Mouse (Mus musculus) intestine, embryonic 16.5 days (tissue): ENCODE data around the gene Nkain2. TPM values are rescaled to one million over a fixed set of nuclear protein-coding genes. Genes with fewer than 3 reads are reported as not detected.
A peak's percentile ranks its signal among the peaks of the same experiment; 100 is the strongest.

Source experiments
- ATAC-seq: fragments of 200-750 bp; cut with Nextera tagmentation; 2 replicates; pipeline ENCODE4 v1.8.0; 2017; ENCODE audit warnings: moderate TSS enrichment, moderate library complexity
- H3K27ac ChIP-seq: fragments of 300-500 bp; sonication (generic); 2 replicates; pipeline ENCODE4 v1.5.1; 2014; ENCODE audit warnings: mild to moderate bottlenecking, low read length
- H3K27me3 ChIP-seq: fragments of 300-500 bp; sonication (generic); replicated peaks from 2 replicates; pipeline ENCODE4 v1.6.1; 2014; ENCODE audit warnings: low read length, control low read depth, mixed read lengths; ENCODE audit not compliant: control insufficient read depth, insufficient read depth
- H3K36me3 ChIP-seq: fragments of 300-500 bp; sonication (generic); 2 replicates; pipeline ENCODE4 v1.6.1; 2014; ENCODE audit warnings: low read length, control low read depth; ENCODE audit not compliant: control insufficient read depth, insufficient read depth
- H3K4me1 ChIP-seq: fragments of 300-500 bp; sonication (generic); 2 replicates; pipeline ENCODE4 v1.6.1; 2014; ENCODE audit warnings: low read length, control low read depth, mixed read lengths; ENCODE audit not compliant: control insufficient read depth, insufficient read depth
- H3K4me2 ChIP-seq: fragments of 300-500 bp; sonication (generic); 2 replicates; pipeline ENCODE4 v1.6.1; 2014; ENCODE audit warnings: low read depth, low read length, control low read depth
- H3K4me3 ChIP-seq: fragments of 300-500 bp; sonication (generic); 2 replicates; pipeline ENCODE4 v1.5.1; 2014; ENCODE audit warnings: mild to moderate bottlenecking, low read length
- H3K9ac ChIP-seq: fragments of 300-500 bp; sonication (generic); 2 replicates; pipeline ENCODE4 v1.6.1; 2014; ENCODE audit warnings: low read depth, low read length
- H3K9me3 ChIP-seq: fragments of 300-500 bp; sonication (generic); 2 replicates; pipeline ENCODE4 v1.6.1; 2016; ENCODE audit warnings: low read length, control low read depth; ENCODE audit not compliant: control insufficient read depth
- WGBS: fragments of 180-500 bp; shearing (Covaris S2); extraction: QIAGEN DNeasy Blood & Tissue Kit; methylation state at CpG from one replicate; pipeline ENCODE4 v1.1.7; 2014; 5-methylcytosine and 5-hydroxymethylcytosine counted together
- polyA plus RNA-seq: library from polyadenylated mRNA; unstranded; fragments of >200 nt; fragmentation: Nextera tagmentation; extraction: Ambion mirVana; gene quantifications from 2 replicates; pipeline ENCODE4 v1.2.1, GENCODE M21; 2015

The Nkain2 gene
- polyA plus RNA-seq, result 0.28 and 0.61 TPM in 2 replicates

DNA sequence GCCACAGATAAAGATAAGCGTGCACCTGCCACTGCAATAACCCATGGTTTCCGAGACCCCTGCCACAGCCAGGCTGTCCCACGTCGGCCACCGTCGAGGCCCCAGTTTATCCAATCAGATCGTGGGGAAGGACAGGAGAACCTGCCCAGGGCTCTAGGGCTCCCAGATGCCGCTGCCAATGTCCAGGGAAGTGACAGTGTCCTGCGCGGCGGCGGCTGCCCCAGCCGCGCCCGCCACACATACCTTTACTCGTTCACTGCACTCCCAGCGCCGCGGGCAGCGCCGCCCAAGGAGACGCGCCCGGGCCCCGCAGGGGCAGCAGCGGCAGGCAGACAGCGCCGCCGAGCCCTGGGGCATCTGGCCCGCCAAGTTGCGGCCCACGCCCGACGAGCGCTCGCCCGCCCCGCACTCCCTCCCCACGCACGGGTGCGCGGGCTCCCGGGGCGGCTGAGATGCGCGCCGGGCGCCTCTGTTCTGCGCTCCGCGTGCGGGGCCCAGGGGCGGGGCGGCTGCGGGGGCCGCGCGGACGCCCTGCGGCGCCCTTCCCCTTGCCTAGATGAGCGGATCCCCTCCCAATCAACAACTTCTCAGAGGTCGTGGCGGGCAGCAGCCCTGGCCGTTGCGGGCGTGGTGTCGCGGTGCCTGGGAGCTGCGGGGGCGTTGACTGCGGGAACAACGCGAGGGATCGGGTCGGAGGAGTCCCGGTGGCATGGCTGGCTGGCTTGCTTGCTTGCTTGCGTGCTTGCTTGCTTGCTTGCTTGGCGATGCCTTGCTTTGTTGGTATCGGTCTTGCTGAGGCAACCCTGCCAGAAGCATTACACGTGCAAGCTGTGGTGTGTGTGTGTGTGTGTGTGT is at the start of gene Nkain2:
Gene Nkain2 (minus strand): TSS at position 811 of the 855 bp plus-strand sequence.
- under 1% methylated on average over 60 of the region's 81 CpGs for WGBS
- ATAC-seq, result peak; percentile 85

GRCm38 (mm10) chr10:32939853-32940252 is 49.6 kb upstream of the Nkain2 start:
- Histone ChIP-seq H3K4me3 (no peak overlapping the region), H3K4me2 (no peak overlapping the region), H3K9me3 (no peaks in the 10 kb centered on the region), H3K4me1 (no peaks in the 10 kb centered on the region), H3K9ac (no peak overlapping the region), H3K27ac (no peak overlapping the region), H3K36me3 (no peaks in the 10 kb centered on the region), H3K27me3 (no peaks in the 10 kb centered on the region)
- no peak for ATAC-seq
- 81% methylated on average over 3 of the region's 3 CpGs for WGBS

More for the DNA sequence above, at the start of gene Nkain2:
- peak within 1 kb of the TSS; percentile 70 for H3K4me3 ChIP-seq
- H3K4me1 ChIP-seq, result no peaks in the 10 kb centered on the region
- H3K9me3 ChIP-seq, result no peaks in the 10 kb centered on the region
- peak within 1 kb of the TSS; percentile 98 for H3K4me2 ChIP-seq
- no peaks in the 10 kb centered on the region for H3K36me3 ChIP-seq
- H3K27me3 ChIP-seq, result no peaks in the 10 kb centered on the region
- H3K27ac ChIP-seq, result no peak within 1 kb of the TSS
- peak within 1 kb of the TSS; percentile 69 for H3K9ac ChIP-seq

GRCm38 (mm10) chr10:32895093-32895492 is 4.8 kb upstream of the Nkain2 start:
- no peak for ATAC-seq
- H3K4me2 ChIP-seq, result no peak overlapping the region
- H3K27me3 ChIP-seq, result no peaks in the 10 kb centered on the region
- H3K4me3 ChIP-seq, result no peak overlapping the region
- H3K9me3 ChIP-seq, result no peaks in the 10 kb centered on the region
- H3K4me1 ChIP-seq, result no peaks in the 10 kb centered on the region
- no peak overlapping the region for H3K27ac ChIP-seq
- no peaks in the 10 kb centered on the region for H3K36me3 ChIP-seq
- no peak overlapping the region for H3K9ac ChIP-seq

DNA sequence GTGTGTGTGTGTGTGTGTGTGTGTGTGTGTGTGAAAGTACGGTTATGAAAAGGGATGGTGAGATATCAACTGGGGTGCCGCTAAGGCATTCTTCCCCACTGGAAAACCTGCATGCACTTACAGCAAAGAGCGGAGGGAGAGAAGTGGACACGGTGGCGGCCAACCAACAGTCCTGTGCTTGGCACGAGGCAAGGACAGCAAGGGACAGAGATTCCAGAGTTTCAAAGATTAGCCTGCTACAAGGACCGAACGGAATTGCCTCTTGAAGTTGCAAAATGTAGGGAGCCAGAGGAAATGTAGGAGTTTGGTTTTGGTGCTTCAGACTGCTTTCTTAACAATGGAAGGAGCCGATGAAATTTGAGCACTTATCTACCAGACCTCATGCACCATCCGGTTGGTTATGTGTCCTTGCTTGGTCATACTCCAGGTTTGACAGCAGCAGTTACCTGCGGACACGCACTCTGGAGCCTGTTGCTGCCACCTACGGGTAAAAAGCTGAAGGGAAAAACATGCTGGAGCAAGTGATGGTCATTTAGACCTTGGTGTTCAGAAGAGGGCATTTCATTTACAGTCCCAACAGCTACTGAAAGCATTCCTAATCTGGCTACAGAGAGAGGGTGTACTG is 357 bp upstream of the Nkain2 start:
- peak; percentile 86 for ATAC-seq
- peak overlapping the region; percentile 69; the same call in 1 of the 2 replicates for H3K9ac ChIP-seq
- H3K4me3 ChIP-seq, result peak overlapping the region; percentile 70
- no peak overlapping the region for H3K27ac ChIP-seq
- no peaks in the 10 kb centered on the region for H3K9me3 ChIP-seq
- H3K36me3 ChIP-seq, result no peaks in the 10 kb centered on the region
- 1% methylated on average over 13 of the region's 13 CpGs for WGBS
- no peaks in the 10 kb centered on the region for H3K27me3 ChIP-seq
- H3K4me1 ChIP-seq, result no peaks in the 10 kb centered on the region
- peak overlapping the region; percentile 98 for H3K4me2 ChIP-seq

- no peaks in the 10 kb centered on the region for H3K27me3 ChIP-seq
- no peak overlapping the region for H3K27ac ChIP-seq
- H3K4me3 ChIP-seq, result no peak overlapping the region
- no peaks in the 10 kb centered on the region for H3K36me3 ChIP-seq
- no peak for ATAC-seq
- WGBS, result 68% methylated on average over 6 of the region's 6 CpGs
- no peaks in the 10 kb centered on the region for H3K4me1 ChIP-seq
- H3K9me3 ChIP-seq, result no peaks in the 10 kb centered on the region
- H3K4me2 ChIP-seq, result no peak overlapping the region
- no peak overlapping the region for H3K9ac ChIP-seq
Observed at GRCm38 (mm10) chr10:32881977-32882376, 8.3 kb downstream of the Nkain2 start.

DNA sequence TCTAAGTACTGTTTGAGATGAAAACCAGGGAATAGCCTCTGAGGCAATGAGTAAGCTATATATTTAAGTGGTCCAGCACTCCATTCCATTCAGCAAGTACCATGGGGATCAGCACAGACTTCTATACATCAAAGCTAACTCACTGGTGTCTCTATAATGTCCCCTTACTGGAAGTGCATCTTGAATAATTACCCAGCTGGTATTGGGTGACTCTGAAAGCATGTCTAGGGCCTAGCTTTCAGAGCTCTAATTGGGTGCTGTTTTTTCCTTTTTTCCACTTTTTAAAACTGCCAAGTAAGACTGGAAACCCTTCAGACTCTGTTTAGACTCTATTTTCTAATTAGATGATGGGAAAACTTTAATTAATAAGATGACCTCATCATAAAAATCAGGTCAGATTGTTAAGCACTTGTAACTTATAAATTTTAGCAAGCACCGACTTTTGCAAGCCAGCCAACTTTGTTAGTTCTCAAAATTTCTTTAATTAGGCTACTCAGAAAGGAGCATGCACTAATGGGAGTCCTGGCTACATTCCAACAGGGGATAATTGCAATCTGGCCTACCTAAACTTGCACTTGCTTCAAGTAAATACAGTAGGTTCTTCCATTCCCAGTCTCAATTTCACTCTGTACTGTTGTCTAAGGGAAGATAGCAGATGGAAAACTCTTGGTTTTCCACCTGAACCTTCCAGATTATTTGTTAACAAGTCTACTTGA is 19.4 kb downstream of the Nkain2 start:
- 70% methylated on average over 1 of the region's 1 CpGs for WGBS
- no peak overlapping the region for H3K4me2 ChIP-seq
- no peak overlapping the region for H3K9ac ChIP-seq
- H3K4me3 ChIP-seq, result no peak overlapping the region
- H3K36me3 ChIP-seq, result no peaks in the 10 kb centered on the region
- ATAC-seq, result no peak
- no peaks in the 10 kb centered on the region for H3K27me3 ChIP-seq
- no peaks in the 10 kb centered on the region for H3K9me3 ChIP-seq
- H3K4me1 ChIP-seq, result no peaks in the 10 kb centered on the region
- H3K27ac ChIP-seq, result no peak overlapping the region

DNA sequence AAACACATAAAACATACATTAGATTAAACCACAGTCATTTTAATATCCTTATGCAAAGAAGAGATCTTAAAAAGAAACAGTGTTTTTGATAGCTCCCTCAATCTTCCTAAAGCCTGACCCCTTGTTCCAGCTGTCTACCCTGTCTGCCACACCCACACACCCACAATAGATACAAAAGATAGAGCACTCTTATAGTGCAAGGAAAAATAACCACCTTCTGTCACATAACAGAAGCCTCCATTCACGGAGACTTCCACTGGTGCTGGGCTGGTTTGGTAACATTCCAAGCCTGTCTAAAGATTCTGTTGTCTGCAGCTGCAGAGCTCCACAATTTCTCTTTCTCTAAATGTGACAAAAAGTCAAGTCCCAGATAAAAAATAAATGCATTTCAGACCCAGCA is 20.7 kb downstream of the Nkain2 start:
- 34% methylated on average over 1 of the region's 1 CpGs for WGBS
- Histone ChIP-seq H3K4me3 (no peak overlapping the region), H3K27me3 (no peaks in the 10 kb centered on the region), H3K9me3 (no peaks in the 10 kb centered on the region), H3K4me2 (no peak overlapping the region), H3K9ac (no peak overlapping the region), H3K4me1 (no peaks in the 10 kb centered on the region), H3K27ac (no peak overlapping the region), H3K36me3 (no peaks in the 10 kb centered on the region)
- ATAC-seq, result no peak

GRCm38 (mm10) chr10:32815210-32815883 is 74.9 kb downstream of the Nkain2 start:
- Histone ChIP-seq H3K27me3 (no peaks in the 10 kb centered on the region), H3K36me3 (no peaks in the 10 kb centered on the region), H3K4me1 (no peaks in the 10 kb centered on the region), H3K4me3 (no peak overlapping the region), H3K9me3 (no peaks in the 10 kb centered on the region), H3K4me2 (no peak overlapping the region), H3K9ac (no peak overlapping the region), H3K27ac (no peak overlapping the region)
- WGBS, result 85% methylated on average over 4 of the region's 4 CpGs
- no peak for ATAC-seq

- Histone ChIP-seq H3K4me2 (no peak overlapping the region), H3K27me3 (no peaks in the 10 kb centered on the region), H3K4me1 (no peaks in the 10 kb centered on the region), H3K4me3 (no peak overlapping the region), H3K27ac (no peak overlapping the region), H3K9ac (no peak overlapping the region), H3K36me3 (no peaks in the 10 kb centered on the region), H3K9me3 (no peaks in the 10 kb centered on the region)
- 64% methylated on average over 2 of the region's 2 CpGs for WGBS
- no peak for ATAC-seq
Observed at GRCm38 (mm10) chr10:32796215-32796614, 94.0 kb downstream of the Nkain2 start.
